Mouse (Mus musculus) heart, embryonic 10.5 days (tissue): ENCODE results near the gene 1810009A15Rik. TPM values are rescaled to one million over a fixed set of nuclear protein-coding genes. Genes with fewer than 3 reads are reported as not detected.
"Not testable (repeated sequence)": the region's sequence is repeated elsewhere in the genome, so short reads cannot be mapped to it uniquely, and the experiment has no call there.

Experiments
- DNase-seq: peaks from one replicate; pipeline ENCODE4 v3.0.0-alpha.2; 2017; ENCODE audit warnings: low spot score
- H3K27ac ChIP-seq: fragments of 300-500 bp; sonication (generic); 2 replicates; pipeline ENCODE4 v1.5.1; 2016; ENCODE audit warnings: mild to moderate bottlenecking
- H3K27me3 ChIP-seq: fragments of 300-500 bp; sonication (generic); 2 replicates; pipeline ENCODE4 v1.6.1; 2016; ENCODE audit warnings: mild to moderate bottlenecking; ENCODE audit not compliant: poor library complexity, insufficient read depth, severe bottlenecking
- H3K36me3 ChIP-seq: fragments of 300-500 bp; sonication (generic); 2 replicates; pipeline ENCODE4 v1.6.1; 2016; ENCODE audit warnings: mild to moderate bottlenecking, moderate library complexity
- H3K4me1 ChIP-seq: fragments of 300-500 bp; sonication (generic); 2 replicates; pipeline ENCODE4 v1.6.1; 2016; ENCODE audit warnings: mild to moderate bottlenecking
- H3K4me3 ChIP-seq: fragments of 300-500 bp; sonication (generic); 2 replicates; pipeline ENCODE4 v1.5.1; 2016; ENCODE audit warnings: mild to moderate bottlenecking, moderate library complexity
- H3K9me3 ChIP-seq: fragments of 300-500 bp; sonication (generic); 2 replicates; pipeline ENCODE4 v1.6.1; 2016; ENCODE audit warnings: mild to moderate bottlenecking, moderate library complexity
- WGBS: fragments of 180-500 bp; shearing (Covaris S2); methylation state at CpG from one replicate; pipeline ENCODE4 v1.1.7; 2016; 5-methylcytosine and 5-hydroxymethylcytosine counted together
- polyA plus RNA-seq: library from polyadenylated mRNA; unstranded; fragments of >200 nt; fragmentation: Nextera tagmentation; extraction: Ambion mirVana; gene quantifications from 2 replicates; pipeline ENCODE4 v1.2.1, GENCODE M21; 2016

Gene 1810009A15Rik
- polyA plus RNA-seq, 1 experiment from 2014 or later: 140 TPM

DNA sequence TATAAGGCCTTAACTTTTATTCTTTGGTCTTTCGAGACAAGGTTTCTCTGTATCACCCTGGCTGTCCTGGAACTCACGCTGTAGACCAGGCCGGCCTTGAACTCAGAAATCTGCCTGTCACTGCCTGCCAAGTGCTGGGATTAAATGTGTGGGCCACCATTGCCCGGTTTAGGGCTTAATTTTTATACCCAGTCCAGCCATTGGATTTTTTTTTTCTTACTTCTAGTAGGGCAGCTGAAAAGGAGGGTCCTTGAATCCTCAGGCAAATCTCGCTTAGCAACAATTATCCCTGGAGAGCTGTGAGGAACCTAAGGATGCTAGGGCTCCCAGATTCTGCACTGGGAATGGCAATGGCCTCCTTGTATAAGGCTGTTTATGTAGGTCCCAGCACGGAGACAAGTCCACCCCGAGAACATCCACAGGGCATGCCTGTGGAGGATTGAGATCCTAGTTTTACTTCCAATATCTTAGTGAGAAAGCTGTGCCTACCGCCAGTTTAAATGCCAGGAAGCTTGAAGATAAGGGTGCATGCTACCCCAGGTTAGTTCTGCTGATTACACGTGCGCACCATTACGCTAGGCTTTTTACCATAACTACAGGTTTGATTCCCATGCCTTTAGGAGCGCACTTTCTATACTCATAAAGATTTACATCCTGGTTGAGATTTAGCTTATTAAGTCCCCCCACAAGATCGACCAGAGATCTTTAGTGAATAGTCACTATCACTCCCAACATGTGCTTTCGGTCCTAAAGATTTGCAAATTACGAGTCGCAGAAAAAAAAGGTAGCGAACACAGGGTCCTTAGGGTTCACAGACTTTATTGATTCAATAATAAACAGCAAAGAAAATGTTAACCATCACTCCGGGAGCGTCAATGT lies 829 bp upstream of the 1810009A15Rik start:
- peak overlapping the region; percentile 88 for H3K27ac ChIP-seq
- peaks cover 8% of the 10 kb centered on the region for H3K4me1 ChIP-seq
- H3K9me3 ChIP-seq: no peaks in the 10 kb centered on the region
- WGBS: 19% methylated on average over 19 of the region's 19 CpGs
- no peak for DNase-seq
- H3K36me3 ChIP-seq: peaks cover 13% of the 10 kb centered on the region
- H3K27me3 ChIP-seq: no peaks in the 10 kb centered on the region
- peak overlapping the region; percentile 71 for H3K4me3 ChIP-seq

DNA sequence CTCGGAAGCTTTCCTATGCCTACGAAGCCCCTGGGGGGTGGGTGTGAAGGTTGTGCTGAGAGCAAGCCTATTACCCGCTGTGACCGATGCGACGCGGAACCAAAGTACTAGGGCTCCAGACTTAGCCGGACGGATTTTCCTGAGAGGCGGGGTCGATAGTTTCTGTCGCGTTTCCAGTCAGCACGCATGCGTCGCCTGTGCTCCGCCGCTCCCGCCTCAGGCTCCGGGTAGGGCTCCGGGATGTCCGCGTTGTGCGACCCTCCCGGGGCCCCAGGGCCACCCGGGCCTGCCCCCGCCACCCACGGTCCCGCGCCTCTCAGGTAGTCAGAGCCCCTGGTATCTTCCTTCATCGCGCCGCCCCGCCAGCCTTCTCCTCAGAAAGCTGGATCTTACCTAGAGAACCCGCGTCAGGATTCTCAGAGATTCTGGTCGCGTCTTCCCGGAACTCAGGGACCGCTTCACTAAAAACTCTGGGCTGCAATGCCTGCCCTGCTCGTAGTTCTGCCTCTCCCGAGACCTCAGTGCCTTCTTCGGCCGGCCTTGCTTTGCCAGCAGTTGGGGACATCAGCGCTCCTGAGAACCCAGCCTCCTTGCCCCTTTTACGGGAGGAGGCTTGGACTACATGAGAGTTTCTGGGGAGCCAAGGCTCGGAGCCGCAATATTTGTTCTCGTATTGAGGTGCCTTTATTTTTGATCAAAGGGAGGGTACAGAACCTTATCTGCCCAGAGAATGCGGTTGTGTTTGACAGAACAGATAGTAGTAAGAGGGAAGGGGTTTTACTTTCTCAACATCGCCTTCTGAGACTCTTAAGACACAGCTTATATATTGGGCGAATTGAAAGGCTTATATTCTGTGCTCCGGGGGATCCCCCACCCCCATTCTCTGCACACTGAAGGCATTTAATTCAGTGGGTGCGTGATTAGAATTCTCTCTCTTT lies 4.4 kb downstream of the 1810009A15Rik start, which contains the start of gene Ints5:
Ints5 (plus strand) TSS at position 177 of the 938 bp plus-strand sequence.
- H3K36me3 ChIP-seq: peaks cover 41% of the 10 kb centered on the region
- peaks cover 33% of the 10 kb centered on the region for H3K4me1 ChIP-seq
- no peaks in the 10 kb centered on the region for H3K27me3 ChIP-seq
- DNase-seq: peak; percentile 93
- WGBS: 2% methylated on average over 54 of the region's 54 CpGs
- no peaks in the 10 kb centered on the region for H3K9me3 ChIP-seq
- H3K27ac ChIP-seq: peak within 1 kb of the TSS; percentile 93
- H3K4me3 ChIP-seq: peak within 1 kb of the TSS; percentile 92

DNA sequence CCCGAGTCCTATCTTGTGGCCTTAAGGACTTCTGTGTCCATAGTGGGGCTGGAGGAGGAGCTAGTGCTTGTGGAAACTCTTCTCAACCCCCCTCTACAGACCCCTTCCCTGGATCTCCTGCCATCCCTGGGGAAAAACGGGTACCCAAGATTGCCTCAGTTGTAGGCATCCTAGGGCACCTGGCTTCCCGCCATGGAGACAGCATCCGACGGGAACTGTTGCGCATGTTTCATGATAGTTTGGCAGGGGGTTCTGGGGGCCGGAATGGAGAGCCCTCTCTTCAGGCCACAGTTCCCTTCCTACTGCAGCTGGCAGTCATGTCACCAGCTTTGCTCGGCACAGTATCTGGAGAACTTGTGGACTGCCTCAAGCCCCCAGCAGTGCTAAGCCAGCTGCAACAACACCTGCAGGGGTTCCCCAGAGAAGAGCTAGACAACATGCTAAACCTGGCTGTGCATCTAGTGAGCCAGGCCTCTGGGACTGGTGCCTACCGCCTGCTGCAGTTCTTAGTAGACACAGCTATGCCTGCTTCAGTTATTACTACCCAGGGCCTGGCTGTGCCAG lies 6.8 kb downstream of the 1810009A15Rik start:
- Histone ChIP-seq H3K4me1 (peaks cover 39% of the 10 kb centered on the region), H3K4me3 (no peak overlapping the region), H3K9me3 (no peaks in the 10 kb centered on the region), H3K36me3 (peaks cover 44% of the 10 kb centered on the region), H3K27me3 (no peaks in the 10 kb centered on the region), H3K27ac (no peak overlapping the region)
- DNase-seq: no peak
- 89% methylated on average over 9 of the region's 9 CpGs for WGBS

DNA sequence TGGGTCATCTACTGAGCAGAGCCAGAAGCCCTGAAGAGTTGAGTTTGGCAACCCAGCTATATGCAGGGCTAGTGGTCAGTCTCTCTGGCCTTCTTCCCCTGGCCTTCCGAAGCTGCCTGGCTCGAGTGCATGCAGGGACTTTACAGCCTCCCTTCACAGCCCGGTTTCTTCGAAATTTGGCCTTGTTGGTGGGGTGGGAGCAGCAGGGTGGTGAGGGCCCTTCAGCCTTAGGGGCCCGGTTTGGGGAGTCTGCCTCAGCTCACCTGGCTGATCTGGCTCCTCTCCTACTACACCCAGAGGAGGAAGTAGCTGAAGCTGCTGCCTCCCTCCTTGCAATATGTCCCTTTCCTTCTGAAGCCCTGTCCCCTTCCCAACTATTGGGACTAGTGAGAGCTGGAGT lies 7.6 kb downstream of the 1810009A15Rik start:
- peaks cover 39% of the 10 kb centered on the region for H3K4me1 ChIP-seq
- not testable (repeated sequence) for H3K9me3 ChIP-seq, DNase-seq, H3K4me3 ChIP-seq, H3K27me3 ChIP-seq, H3K27ac ChIP-seq
- peaks cover 37% of the 10 kb centered on the region for H3K36me3 ChIP-seq
- 85% methylated on average over 5 of the region's 5 CpGs for WGBS

DNA sequence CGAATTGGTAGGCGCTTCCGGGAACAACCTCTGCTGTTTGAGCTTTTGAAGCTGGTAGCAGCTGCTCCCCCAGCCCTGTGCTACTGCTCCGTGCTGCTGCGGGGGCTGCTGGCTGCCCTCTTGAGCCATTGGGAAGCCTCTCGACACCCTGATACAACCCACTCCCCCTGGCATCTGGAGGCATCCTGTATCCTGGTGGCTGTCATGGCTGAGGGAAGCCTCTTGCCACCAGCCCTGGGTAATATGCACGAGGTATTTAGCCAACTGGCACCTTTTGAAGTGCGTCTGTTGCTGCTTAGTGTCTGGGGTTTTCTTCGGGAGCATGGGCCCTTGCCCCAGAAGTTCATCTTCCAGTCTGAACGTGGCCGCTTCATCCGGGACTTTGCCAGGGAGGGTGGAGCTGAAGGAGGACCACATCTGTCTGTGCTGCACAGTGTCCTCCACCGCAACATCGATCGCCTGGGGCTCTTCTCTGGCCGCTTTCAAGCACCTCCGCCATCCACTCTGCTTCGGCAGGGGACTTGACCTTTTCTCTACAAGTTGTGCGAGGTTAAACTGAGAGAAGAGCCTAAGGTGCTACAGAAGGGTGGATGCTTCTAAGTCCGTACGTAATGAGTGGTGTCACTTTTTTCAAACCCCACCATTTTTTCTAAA lies 8.7 kb downstream of the 1810009A15Rik start:
- peaks cover 39% of the 10 kb centered on the region for H3K4me1 ChIP-seq
- peak overlapping the region; percentile 98 for H3K4me3 ChIP-seq
- peak overlapping the region; percentile 98 for H3K27ac ChIP-seq
- not testable (repeated sequence) for DNase-seq, H3K27me3 ChIP-seq, H3K9me3 ChIP-seq
- peaks cover 43% of the 10 kb centered on the region for H3K36me3 ChIP-seq
- WGBS: 30% methylated on average over 21 of the region's 21 CpGs

DNA sequence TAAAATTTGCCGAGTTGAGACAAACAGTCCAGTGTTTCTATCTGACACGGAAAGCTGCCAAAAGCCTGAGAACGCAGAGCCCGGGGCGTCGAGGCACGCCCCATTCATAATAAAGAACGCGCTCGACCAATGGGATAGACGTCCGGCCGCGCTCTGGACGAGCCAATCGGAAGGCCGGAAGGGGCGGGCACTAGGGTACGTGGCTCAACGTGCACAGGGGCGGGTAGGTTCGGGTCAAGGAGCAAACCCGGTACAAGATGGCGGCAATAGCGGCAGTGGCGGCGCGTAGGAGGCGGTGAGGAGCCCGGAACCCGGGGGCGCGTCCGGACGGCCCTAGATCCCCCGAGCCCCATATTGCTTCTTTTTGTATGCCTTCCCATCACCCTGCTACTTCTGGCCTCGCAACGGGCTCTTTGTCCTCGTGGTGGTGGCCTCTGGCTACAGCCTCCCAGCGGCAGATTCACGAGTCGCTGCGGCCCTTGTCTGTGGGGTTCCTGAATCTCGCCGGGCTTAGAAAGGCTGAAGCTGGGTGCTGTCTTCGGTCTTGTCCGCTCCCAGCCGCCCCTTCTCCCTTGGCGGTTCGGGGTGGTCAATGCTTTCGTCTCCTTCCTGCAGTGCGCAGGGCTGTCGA lies 9.3 kb downstream of the 1810009A15Rik start, which contains the start of gene Ganab:
Ganab (plus strand) TSS at position 207 of the 631 bp plus-strand sequence.
- Histone ChIP-seq H3K4me3 (peak within 1 kb of the TSS; percentile 98), H3K4me1 (peaks cover 39% of the 10 kb centered on the region), H3K9me3 (no peaks in the 10 kb centered on the region), H3K27ac (peak within 1 kb of the TSS; percentile 98), H3K36me3 (peaks cover 50% of the 10 kb centered on the region), H3K27me3 (no peaks in the 10 kb centered on the region)
- peak; percentile 99 for DNase-seq
- under 1% methylated on average over 53 of the region's 53 CpGs for WGBS

DNA sequence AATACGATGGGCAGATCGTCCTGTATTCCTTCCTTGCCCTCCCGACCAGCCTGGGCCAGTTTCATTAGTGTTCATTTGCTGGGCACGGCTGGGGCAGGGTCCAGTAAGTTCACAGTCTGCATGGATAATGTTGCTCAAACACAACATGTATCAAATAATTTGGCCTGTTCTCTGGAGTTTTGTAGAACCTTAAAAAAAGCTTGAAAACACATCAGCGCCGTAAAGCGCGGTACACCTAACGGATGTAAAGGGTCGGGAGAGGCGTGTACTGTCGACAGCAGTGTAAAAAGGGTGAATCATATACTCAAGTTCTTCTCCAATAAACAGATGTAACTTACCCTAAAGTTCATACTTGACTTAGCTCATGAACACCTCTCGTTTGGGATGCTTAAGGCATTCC lies 9.9 kb downstream of the 1810009A15Rik start:
- Histone ChIP-seq H3K27me3 (no peaks in the 10 kb centered on the region), H3K36me3 (peaks cover 56% of the 10 kb centered on the region), H3K4me1 (peaks cover 37% of the 10 kb centered on the region), H3K4me3 (peak overlapping the region; percentile 98), H3K9me3 (no peaks in the 10 kb centered on the region), H3K27ac (peak overlapping the region; percentile 98)
- WGBS: 11% methylated on average over 13 of the region's 13 CpGs
- DNase-seq: no peak

DNA sequence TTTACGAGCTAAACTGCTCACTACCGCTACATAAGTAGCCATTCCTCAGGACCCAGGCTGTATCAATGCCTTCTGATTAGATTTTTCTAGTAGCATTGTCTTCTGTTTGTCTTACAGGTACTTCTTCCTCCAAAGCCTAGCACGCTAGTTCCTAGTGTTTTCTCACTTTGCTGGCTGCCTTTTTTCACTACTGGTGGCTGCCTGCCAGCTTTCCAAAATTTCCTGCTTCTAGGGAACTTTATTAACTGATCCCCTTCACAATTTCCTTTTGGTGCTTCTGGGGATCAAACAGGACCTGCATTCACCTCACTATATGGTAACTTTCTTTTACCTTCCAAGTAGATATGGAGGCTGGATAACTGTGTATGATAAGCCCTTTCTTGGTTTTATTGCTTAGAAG lies 10.4 kb downstream of the 1810009A15Rik start:
- Histone ChIP-seq H3K27ac (peak overlapping the region; percentile 98; the same call in 1 of the 2 replicates), H3K27me3 (no peaks in the 10 kb centered on the region), H3K4me1 (peaks cover 33% of the 10 kb centered on the region), H3K9me3 (no peaks in the 10 kb centered on the region), H3K4me3 (peak overlapping the region; percentile 98), H3K36me3 (peaks cover 60% of the 10 kb centered on the region)
- no peak for DNase-seq
- 56% methylated on average over 3 of the region's 3 CpGs for WGBS

DNA sequence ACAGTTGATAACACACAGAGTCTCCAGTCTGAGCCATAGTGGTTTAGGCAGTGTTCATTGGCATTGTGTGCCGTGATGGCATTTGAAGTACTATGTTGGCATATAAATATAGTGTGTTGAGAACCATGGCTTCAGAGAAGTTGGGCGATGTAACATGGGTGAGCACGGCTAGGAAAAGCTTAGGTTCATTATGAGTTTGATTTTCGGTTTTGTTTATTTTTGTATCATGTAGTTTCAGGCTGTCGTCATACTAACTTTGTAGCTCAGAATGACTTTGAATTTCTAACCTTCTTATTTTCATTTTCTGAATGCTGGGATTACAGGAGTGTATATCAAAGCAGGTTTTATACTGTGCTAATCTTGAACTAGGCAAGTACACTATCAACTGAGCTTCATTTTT lies 14.8 kb downstream of the 1810009A15Rik start:
- Histone ChIP-seq H3K27ac (no peak overlapping the region), H3K4me3 (no peak overlapping the region), H3K36me3 (peaks cover 74% of the 10 kb centered on the region), H3K9me3 (no peaks in the 10 kb centered on the region), H3K4me1 (peaks cover 9% of the 10 kb centered on the region), H3K27me3 (no peaks in the 10 kb centered on the region)
- WGBS: 93% methylated on average over 5 of the region's 5 CpGs
- no peak for DNase-seq

DNA sequence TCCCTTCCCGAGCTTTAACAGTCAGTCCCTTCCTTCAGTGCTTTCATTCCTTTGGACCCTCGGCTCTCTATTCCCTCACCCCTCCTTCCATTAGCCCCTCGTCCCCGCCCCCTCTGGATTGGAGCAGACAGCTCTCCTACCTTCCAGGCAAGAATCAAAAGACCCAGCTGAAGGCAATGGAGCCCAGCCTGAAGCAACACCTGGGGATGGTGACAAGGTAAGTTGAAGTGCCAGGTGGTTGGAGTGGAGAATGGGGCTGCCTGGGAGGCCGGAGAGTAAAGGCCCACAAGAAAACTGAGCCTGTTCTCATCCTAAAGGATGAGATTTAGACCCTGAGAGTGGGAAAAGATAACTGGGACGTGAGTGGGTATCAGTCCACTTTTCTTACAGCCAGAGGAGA lies 19.9 kb downstream of the 1810009A15Rik start:
- DNase-seq: no peak
- Histone ChIP-seq H3K4me3 (no peak overlapping the region), H3K9me3 (no peaks in the 10 kb centered on the region), H3K36me3 (peaks cover 97% of the 10 kb centered on the region), H3K27ac (no peak overlapping the region), H3K4me1 (no peaks in the 10 kb centered on the region), H3K27me3 (no peaks in the 10 kb centered on the region)
- WGBS: 88% methylated on average over 6 of the region's 6 CpGs

DNA sequence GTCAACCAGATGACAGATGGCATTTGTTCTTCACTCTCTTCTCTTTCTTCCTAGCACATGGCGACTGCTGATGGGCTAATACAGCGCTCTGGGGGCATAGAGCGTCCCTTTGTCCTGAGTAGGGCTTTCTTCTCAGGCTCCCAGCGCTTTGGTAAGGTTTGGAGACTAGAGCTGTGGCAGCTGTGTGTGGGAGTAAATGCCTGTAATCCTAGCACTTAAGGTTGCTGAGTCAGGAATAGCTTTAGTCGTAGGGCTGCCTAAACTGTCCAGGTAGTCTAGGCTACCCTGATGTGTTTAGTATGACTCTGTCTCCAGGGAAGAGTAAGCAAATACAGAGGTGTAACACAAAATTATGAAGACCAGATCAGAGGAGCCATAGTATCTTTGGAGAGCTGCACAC lies 23.2 kb downstream of the 1810009A15Rik start:
- H3K27ac ChIP-seq: no peak overlapping the region
- H3K4me3 ChIP-seq: no peak overlapping the region
- WGBS: 91% methylated on average over 5 of the region's 5 CpGs
- H3K27me3 ChIP-seq: no peaks in the 10 kb centered on the region
- no peaks in the 10 kb centered on the region for H3K9me3 ChIP-seq
- H3K36me3 ChIP-seq: peaks cover 100% of the 10 kb centered on the region
- no peak for DNase-seq
- no peaks in the 10 kb centered on the region for H3K4me1 ChIP-seq

DNA sequence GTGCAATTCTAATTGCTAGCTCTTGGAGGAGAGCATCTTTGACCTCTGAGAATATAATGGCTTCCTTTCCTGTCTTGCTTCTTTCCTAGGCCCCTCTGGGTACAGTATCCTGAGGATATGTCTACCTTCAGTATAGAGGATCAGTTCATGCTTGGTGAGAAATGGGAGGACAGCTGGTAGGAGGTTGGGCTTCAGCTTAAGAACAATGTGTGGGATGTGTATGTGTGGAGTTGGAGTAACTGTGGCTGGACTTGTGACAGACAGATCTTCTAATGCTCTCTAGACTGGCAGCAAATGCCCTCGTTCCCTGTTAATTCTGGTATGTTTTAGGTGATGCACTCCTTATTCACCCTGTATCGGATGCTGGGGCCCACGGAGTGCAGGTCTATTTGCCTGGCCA lies 25.6 kb downstream of the 1810009A15Rik start:
- H3K9me3 ChIP-seq: no peaks in the 10 kb centered on the region
- no peak for DNase-seq
- no peaks in the 10 kb centered on the region for H3K27me3 ChIP-seq
- 91% methylated on average over 3 of the region's 3 CpGs for WGBS
- H3K27ac ChIP-seq: no peak overlapping the region
- no peak overlapping the region for H3K4me3 ChIP-seq
- no peaks in the 10 kb centered on the region for H3K4me1 ChIP-seq
- peaks cover 81% of the 10 kb centered on the region for H3K36me3 ChIP-seq
